Mouse (Mus musculus) midbrain, embryonic 11.5 days (tissue): ENCODE measurements around the gene Gnptg. TPM values are rescaled to one million over a fixed set of nuclear protein-coding genes. Genes with fewer than 3 reads are reported as not detected.
A peak's percentile ranks its signal among the peaks of the same experiment; 100 is the strongest.
"Not testable (repeated sequence)": the region's sequence is repeated elsewhere in the genome, so short reads cannot be mapped to it uniquely, and the experiment has no call there.

Source experiments
- ATAC-seq: fragments of 200-750 bp; cut with Nextera tagmentation; 2 replicates; pipeline ENCODE4 v1.8.0; 2017; ENCODE audit warnings: moderate TSS enrichment, moderate library complexity; ENCODE audit not compliant: low FRiP score
- DNase-seq: peaks from one replicate; pipeline ENCODE4 v3.0.0; 2015; ENCODE audit warnings: low spot score; ENCODE audit errors: missing footprints
- H3K27ac ChIP-seq: fragments of 300-500 bp; sonication (generic); 2 replicates; pipeline ENCODE4 v1.5.1; 2014; ENCODE audit warnings: low read depth, low read length
- H3K27me3 ChIP-seq: fragments of 300-500 bp; sonication (generic); 2 replicates; pipeline ENCODE4 v1.6.1; 2014; ENCODE audit warnings: mild to moderate bottlenecking, low read length, moderate library complexity, mixed read lengths; ENCODE audit not compliant: control insufficient read depth, insufficient read depth
- H3K36me3 ChIP-seq: fragments of 300-500 bp; sonication (generic); 2 replicates; pipeline ENCODE4 v1.6.1; 2014; ENCODE audit warnings: mild to moderate bottlenecking, low read length, moderate library complexity, mixed read lengths; ENCODE audit not compliant: control insufficient read depth, insufficient read depth
- H3K4me1 ChIP-seq: fragments of 300-500 bp; sonication (generic); 2 replicates; pipeline ENCODE4 v1.6.1; 2014; ENCODE audit warnings: low read length; ENCODE audit not compliant: control insufficient read depth, insufficient read depth
- H3K4me2 ChIP-seq: fragments of 300-500 bp; sonication (generic); 2 replicates; pipeline ENCODE4 v1.6.1; 2014; ENCODE audit warnings: mild to moderate bottlenecking, moderate library complexity
- H3K4me3 ChIP-seq: fragments of 300-500 bp; sonication (generic); 2 replicates; pipeline ENCODE4 v1.5.1; 2014; ENCODE audit warnings: low read depth, low read length
- H3K9ac ChIP-seq: fragments of 300-500 bp; sonication (generic); 2 replicates; pipeline ENCODE4 v1.6.1; 2014; ENCODE audit warnings: low read length
- H3K9me3 ChIP-seq: fragments of 300-500 bp; sonication (generic); 2 replicates; pipeline ENCODE4 v1.6.1; 2016; ENCODE audit warnings: low read length; ENCODE audit not compliant: control insufficient read depth
- WGBS: fragments of 180-500 bp; shearing (Covaris S2); extraction: QIAGEN DNeasy Blood & Tissue Kit; methylation state at CpG from one replicate; pipeline ENCODE4 v1.1.7; 2014; 5-methylcytosine and 5-hydroxymethylcytosine counted together
- polyA plus RNA-seq: library from polyadenylated mRNA; unstranded; fragments of >200 nt; fragmentation: Nextera tagmentation; extraction: Ambion mirVana; gene quantifications from 2 replicates; pipeline ENCODE4 v1.2.1, GENCODE M21; 2014

Gnptg gene
- polyA plus RNA-seq, 1 experiment from 2014 or later: 63.2 TPM

DNA sequence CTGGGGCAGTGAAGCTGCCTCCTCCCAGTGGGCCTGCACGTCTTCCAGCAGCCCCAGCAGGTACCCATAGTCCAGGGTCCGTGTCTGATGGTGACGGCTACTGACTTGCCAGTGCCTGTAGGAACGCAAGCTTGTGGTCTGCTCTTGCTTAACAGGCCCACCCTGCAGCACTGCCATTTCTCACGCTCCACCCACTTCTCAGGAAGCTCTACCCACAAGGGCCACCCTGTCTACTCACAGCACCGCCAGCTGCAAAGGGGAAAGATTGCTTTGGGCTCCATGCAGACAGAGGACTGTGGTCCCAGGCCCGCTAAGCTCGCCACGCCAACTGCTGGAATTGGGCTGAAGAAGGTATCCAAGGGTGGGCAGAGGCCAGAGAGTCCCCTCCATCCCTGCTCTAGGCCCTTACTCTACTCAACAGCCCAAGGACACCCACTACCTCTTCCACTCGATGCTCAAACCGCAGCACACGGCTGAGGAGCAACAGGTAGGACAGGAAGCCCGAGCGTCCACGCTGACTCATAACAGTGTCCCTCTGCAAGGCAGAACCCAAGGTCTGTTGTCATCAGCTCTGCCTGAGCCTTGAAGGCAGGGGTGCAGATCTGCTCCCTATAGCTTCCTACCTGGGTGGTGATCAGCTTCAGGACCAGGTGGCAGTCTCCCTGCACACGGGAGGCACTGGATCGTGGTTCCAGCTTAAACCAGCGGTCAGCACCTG is 8.3 kb upstream of the Gnptg start:
- Histone ChIP-seq H3K4me2 (no peak overlapping the region), H3K36me3 (peaks cover 8% of the 10 kb centered on the region; the same call in 1 of the 2 replicates), H3K4me3 (no peak overlapping the region), H3K27ac (no peak overlapping the region), H3K27me3 (no peaks in the 10 kb centered on the region), H3K9me3 (no peaks in the 10 kb centered on the region), H3K9ac (no peak overlapping the region), H3K4me1 (peaks cover 12% of the 10 kb centered on the region)
- no peak for ATAC-seq
- DNase-seq: peak; percentile 82
- 80% methylated on average over 18 of the region's 18 CpGs for WGBS

DNA sequence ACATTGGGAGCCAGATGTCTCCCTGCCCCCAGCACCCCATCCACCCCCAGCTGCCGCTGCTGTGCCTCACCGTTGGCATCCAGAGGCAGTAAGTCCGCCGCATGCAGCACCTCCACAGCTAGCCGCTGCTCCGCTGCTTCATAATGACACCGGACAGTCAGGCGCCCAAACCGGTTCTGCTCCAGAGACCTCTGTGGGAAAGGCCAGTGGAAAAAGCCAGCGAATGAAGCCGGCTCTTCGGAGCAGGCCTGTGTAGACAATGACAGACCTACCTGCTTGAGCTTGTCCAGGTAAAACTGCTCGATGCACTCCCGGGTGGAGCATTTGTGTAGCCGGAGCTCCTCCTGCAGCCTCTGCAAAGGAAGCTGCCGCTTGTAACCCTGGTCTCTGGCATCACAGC is 4.3 kb upstream of the Gnptg start:
- H3K4me3 ChIP-seq: no peak overlapping the region

DNA sequence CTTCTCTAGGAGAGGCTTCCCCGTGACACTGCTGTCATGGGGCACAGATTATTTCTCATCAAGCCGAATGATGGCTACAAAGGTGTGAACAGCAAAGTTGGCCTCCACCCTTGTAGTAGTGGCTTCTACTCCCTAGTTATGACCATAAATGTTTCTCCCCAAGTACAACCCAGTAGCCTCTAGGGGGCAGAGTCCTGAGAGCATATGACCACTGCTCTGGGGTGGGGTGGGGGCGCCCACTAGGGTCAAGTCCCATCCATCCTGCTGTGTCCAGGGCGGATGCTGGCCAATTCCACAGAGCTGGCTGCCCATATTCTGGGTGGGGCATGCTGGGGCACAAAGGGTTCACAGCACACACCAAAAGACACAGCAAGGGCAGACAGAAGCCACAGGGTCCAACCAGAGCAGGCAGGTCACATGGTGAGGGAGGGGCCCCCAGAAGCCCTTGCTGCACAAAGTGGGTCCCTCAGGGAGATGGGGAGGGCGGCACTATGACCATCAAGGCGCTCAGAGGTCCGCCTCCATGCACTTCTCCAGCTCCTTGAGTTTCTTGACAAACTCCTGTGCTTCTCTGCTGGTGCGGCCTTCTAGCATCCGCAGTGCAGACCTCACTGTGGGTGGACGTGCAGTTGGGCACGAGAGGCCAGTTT is 3.3 kb upstream of the Gnptg start:
- no peak overlapping the region for H3K27ac ChIP-seq
- H3K4me2 ChIP-seq: no peak overlapping the region
- H3K9ac ChIP-seq: no peak overlapping the region
- ATAC-seq (no peak), DNase-seq (peak; percentile 73)
- peaks cover 13% of the 10 kb centered on the region for H3K36me3 ChIP-seq
- H3K4me3 ChIP-seq: no peak overlapping the region
- H3K27me3 ChIP-seq: no peaks in the 10 kb centered on the region
- H3K9me3 ChIP-seq: no peaks in the 10 kb centered on the region
- peaks cover 12% of the 10 kb centered on the region for H3K4me1 ChIP-seq
- 92% methylated on average over 11 of the region's 11 CpGs for WGBS

More for the DNA sequence above, 4.3 kb upstream of the Gnptg start:
- H3K9me3 ChIP-seq: no peaks in the 10 kb centered on the region
- ATAC-seq (no peak), DNase-seq (no peak)
- no peaks in the 10 kb centered on the region for H3K27me3 ChIP-seq
- H3K27ac ChIP-seq: no peak overlapping the region
- no peak overlapping the region for H3K9ac ChIP-seq
- peaks cover 13% of the 10 kb centered on the region for H3K36me3 ChIP-seq
- WGBS: 83% methylated on average over 16 of the region's 16 CpGs
- H3K4me1 ChIP-seq: peaks cover 9% of the 10 kb centered on the region
- no peak overlapping the region for H3K4me2 ChIP-seq

GRCm38 (mm10) chr17:25235635-25236034 is 4.3 kb downstream of the Gnptg start:
- no peak for DNase-seq
- Histone ChIP-seq H3K36me3 (peaks cover 13% of the 10 kb centered on the region; the same call in 1 of the 2 replicates), H3K4me2 (no peak overlapping the region), H3K4me1 (peaks cover 5% of the 10 kb centered on the region), H3K4me3 (no peak overlapping the region), H3K9ac (no peak overlapping the region), H3K27ac (no peak overlapping the region), H3K27me3 (no peaks in the 10 kb centered on the region), H3K9me3 (no peaks in the 10 kb centered on the region)
- ATAC-seq: no peak
- WGBS: 89% methylated on average over 9 of the region's 9 CpGs

DNA sequence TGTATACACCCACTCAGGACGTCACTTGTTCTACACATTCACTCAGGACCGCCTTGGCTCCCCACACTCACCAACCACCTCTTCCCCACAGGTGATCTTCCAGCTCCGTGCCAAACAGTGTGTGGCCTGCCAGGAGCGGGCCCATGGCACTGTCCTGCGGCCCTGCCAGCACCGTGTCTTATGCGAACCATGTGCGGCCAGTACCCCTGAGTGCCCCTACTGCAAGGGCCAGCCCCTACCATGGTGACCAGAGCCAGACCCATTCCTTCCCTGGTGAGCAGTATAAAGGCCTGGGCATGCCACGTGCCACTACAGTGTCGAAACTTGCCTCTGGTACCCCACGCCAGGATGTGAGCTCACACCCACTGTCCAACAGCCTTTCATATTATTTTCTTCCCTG is 8.3 kb downstream of the Gnptg start:
- not testable (repeated sequence) for H3K4me3 ChIP-seq, H3K27me3 ChIP-seq, DNase-seq, H3K4me1 ChIP-seq, H3K27ac ChIP-seq, H3K4me2 ChIP-seq, H3K9ac ChIP-seq, ATAC-seq, H3K9me3 ChIP-seq
- 91% methylated on average over 4 of the region's 11 CpGs for WGBS
- H3K36me3 ChIP-seq: peaks cover 13% of the 10 kb centered on the region; the same call in 1 of the 2 replicates

GRCm38 (mm10) chr17:25230700-25231099 is 9.2 kb downstream of the Gnptg start:
- Histone ChIP-seq H3K27me3 (no peaks in the 10 kb centered on the region), H3K27ac (no peak overlapping the region), H3K4me2 (no peak overlapping the region), H3K9ac (no peak overlapping the region), H3K4me3 (no peak overlapping the region), H3K36me3 (peaks cover 13% of the 10 kb centered on the region; the same call in 1 of the 2 replicates), H3K9me3 (no peaks in the 10 kb centered on the region), H3K4me1 (no peaks in the 10 kb centered on the region)
- DNase-seq (no peak), ATAC-seq (no peak)
- WGBS: 94% methylated on average over 3 of the region's 3 CpGs

DNA sequence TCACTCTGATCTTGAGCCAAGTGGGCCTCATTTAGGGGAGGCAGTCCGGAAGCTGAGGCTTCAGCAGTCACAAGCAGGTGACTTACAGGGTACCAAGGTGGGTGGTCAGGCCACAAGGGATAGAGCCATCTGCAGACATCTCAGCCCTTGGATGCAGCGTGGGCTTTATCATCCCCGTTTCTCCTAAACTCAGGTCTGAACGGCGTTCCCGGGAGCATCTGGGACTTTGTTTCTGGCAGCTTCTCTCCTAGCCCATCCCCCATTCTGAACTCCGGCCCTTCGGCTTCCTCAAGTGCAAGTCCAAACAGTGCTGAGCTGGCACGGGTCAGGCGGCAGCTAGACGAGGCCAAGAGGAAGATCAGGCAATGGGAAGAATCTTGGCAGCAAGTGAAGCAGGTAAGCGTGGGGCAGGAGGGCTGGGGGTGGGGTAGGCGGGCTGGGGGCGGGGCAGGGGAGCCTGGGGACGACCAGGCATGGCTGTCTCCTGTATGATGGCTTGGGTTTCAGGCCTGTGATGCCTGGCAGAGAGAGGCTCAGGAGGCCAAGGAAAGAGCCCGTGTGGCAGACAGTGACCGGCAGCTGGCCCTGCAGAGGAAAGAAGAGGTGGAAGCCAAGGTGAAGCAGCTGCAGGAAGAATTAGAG is 9.8 kb downstream of the Gnptg start:
- H3K4me2 ChIP-seq, DNase-seq, H3K27me3 ChIP-seq, H3K4me1 ChIP-seq, ATAC-seq, H3K9ac ChIP-seq, H3K9me3 ChIP-seq, H3K27ac ChIP-seq, H3K4me3 ChIP-seq: not testable (repeated sequence)
- H3K36me3 ChIP-seq: peaks cover 11% of the 10 kb centered on the region; the same call in 1 of the 2 replicates
- WGBS: 79% methylated on average over 14 of the region's 17 CpGs

DNA sequence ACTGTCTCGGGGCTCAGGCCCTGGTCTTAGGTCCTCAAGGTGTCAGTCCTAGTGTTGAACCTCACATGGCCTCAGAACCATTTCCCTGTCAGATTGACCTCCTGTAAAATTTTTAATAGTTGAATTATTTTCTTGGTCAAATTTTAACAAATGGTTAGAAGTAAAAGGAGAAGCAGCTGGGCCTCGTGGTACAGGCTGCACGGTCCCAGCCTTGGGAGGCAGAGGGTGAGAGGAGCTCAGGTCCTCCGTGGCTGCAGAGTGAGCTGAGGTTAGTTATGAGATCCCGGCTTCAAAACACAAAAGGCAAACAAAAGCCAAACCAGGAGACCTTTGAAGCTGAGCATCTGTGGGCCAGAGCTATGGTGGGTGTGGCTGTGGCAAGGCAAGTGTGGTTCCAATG is 11.9 kb downstream of the Gnptg start:
- Histone ChIP-seq H3K9ac (no peak overlapping the region), H3K27me3 (no peaks in the 10 kb centered on the region), H3K36me3 (peaks cover 4% of the 10 kb centered on the region; the same call in 1 of the 2 replicates), H3K27ac (no peak overlapping the region), H3K4me2 (no peak overlapping the region), H3K4me1 (no peaks in the 10 kb centered on the region), H3K9me3 (no peaks in the 10 kb centered on the region), H3K4me3 (no peak overlapping the region)
- ATAC-seq: no peak
- WGBS: 87% methylated on average over 5 of the region's 5 CpGs
- DNase-seq: no peak

GRCm38 (mm10) chr17:25225659-25226058 is 14.3 kb downstream of the Gnptg start:
- no peak overlapping the region for H3K27ac ChIP-seq
- no peaks in the 10 kb centered on the region for H3K9me3 ChIP-seq
- H3K9ac ChIP-seq: no peak overlapping the region
- DNase-seq: no peak
- no peak overlapping the region for H3K4me3 ChIP-seq
- H3K4me2 ChIP-seq: no peak overlapping the region
- 87% methylated on average over 4 of the region's 4 CpGs for WGBS
- no peak for ATAC-seq
- peaks cover 3% of the 10 kb centered on the region for H3K4me1 ChIP-seq
- no peaks in the 10 kb centered on the region for H3K36me3 ChIP-seq
- no peaks in the 10 kb centered on the region for H3K27me3 ChIP-seq
